Mouse (Mus musculus) stomach, postnatal 0 days (tissue): ENCODE results near the gene Arhgef10l.
A peak's percentile ranks its signal among the peaks of the same experiment; 100 is the strongest.

Experiments used
- CTCF ChIP-seq: IDR thresholded peaks from 2 replicates; pipeline ENCODE4 v1.5.1; 2016; ENCODE audit warnings: antibody characterized with exemption, low read depth, mild to moderate bottlenecking, moderate library complexity
- EP300 ChIP-seq: optimal IDR thresholded peaks from 2 replicates; pipeline ENCODE3; 2016; ENCODE audit warnings: antibody characterized with exemption

- TF ChIP-seq CTCF (peak; percentile 16; the same call in 1 of the 2 replicates), EP300 (no peak)
Measured at GRCm38 (mm10) chr4:140550670-140551069, 115.1 kb downstream of the Arhgef10l start.
